Mouse (Mus musculus): ENCODE measurements around the gene Cep250. TPM values are rescaled to one million over a fixed set of nuclear protein-coding genes. Genes with fewer than 3 reads are reported as not detected.

The Cep250 gene
- total RNA-seq, 2 experiments from 2014 or later, result 14.3 to 18.9 TPM

Other genes with a start within 250 kb of the Cep250 start
- 10 to 100 TPM; 19.8 to 22.9 TPM for gene Edem2, start 227.0 kb upstream of the Cep250 start, total RNA-seq (2021)
- not detected for gene Gm17581, start 220.6 kb upstream of the Cep250 start, total RNA-seq (2021)
- under 1 TPM; 0.71 to 0.96 TPM for gene Procr, start 205.3 kb upstream of the Cep250 start, total RNA-seq (2021)
- 10 to 100 TPM; 43.5 to 43.6 TPM for gene Mmp24, start 181.1 kb upstream of the Cep250 start, total RNA-seq (2021)
- gene BC029722, start 137.0 kb upstream of the Cep250 start, total RNA-seq (2021), result 10 to 100 TPM; 52.8 to 60.0 TPM
- 10 to 100 TPM; 59.0 to 75.7 TPM for gene Eif6, start 129.5 kb upstream of the Cep250 start, total RNA-seq (2021)
- not detected for gene Fam83c, start 121.6 kb upstream of the Cep250 start, total RNA-seq (2021)
- 10 to 100 TPM; 60.8 to 74.1 TPM for gene Uqcc1, start 26.1 kb upstream of the Cep250 start, total RNA-seq (2021)
- gene Gm15557, start 15.7 kb upstream of the Cep250 start, total RNA-seq (2021), result not detected
- gene Gdf5, start 11.1 kb upstream of the Cep250 start, total RNA-seq (2021), result under 1 TPM in 1 of 2 experiments, not detected in 1; 0.10 TPM
- gene 6430550D23Rik, start 51.5 kb downstream of the Cep250 start, total RNA-seq (2021), result 1 to 10 TPM; 1.8 to 2.6 TPM
- 100 to 1,000 TPM; 174 to 223 TPM for gene Ergic3, start 51.6 kb downstream of the Cep250 start, total RNA-seq (2021)
- not detected for gene Fer1l4, start 96.5 kb downstream of the Cep250 start, total RNA-seq (2021)
- gene Spag4, start 108.7 kb downstream of the Cep250 start, total RNA-seq (2021), result 1 to 10 TPM; 3.9 to 4.2 TPM
- gene Cpne1, start 155.5 kb downstream of the Cep250 start, total RNA-seq (2021), result 10 to 100 TPM; 26.8 to 30.4 TPM
- 10 to 100 TPM; 28.9 to 30.6 TPM for gene Rbm12, start 155.5 kb downstream of the Cep250 start, total RNA-seq (2021)
- 10 to 100 TPM; 21.3 to 24.4 TPM for gene Gm28036, start 170.6 kb downstream of the Cep250 start, total RNA-seq (2021)
- 100 to 1,000 TPM; 156 to 190 TPM for gene Romo1, start 187.6 kb downstream of the Cep250 start, total RNA-seq (2021)
- 10 to 100 TPM; 45.6 to 47.4 TPM for gene Nfs1, start 187.7 kb downstream of the Cep250 start, total RNA-seq (2021)
- gene Rbm39, start 223.8 kb downstream of the Cep250 start, total RNA-seq (2021), result 100 to 1,000 TPM; 275 to 354 TPM
- 10 to 100 TPM; 80.3 to 82.7 TPM for gene Phf20, start 240.0 kb downstream of the Cep250 start, total RNA-seq (2021)

All from layer of hippocampus, postnatal 25 days (tissue).